Comparison of ENCODE assay signal across 13 mouse cellular contexts in genomic region chr12:85601531-85601930, GRCm38 (mm10). TPM values are rescaled to one million over a fixed set of nuclear protein-coding genes. Genes with fewer than 3 reads are reported as not detected.
A peak's percentile ranks its signal among the peaks of the same experiment; 100 is the strongest.
DNase-seq lines count a peak whose midpoint lies in the region; ATAC-seq and TF ChIP-seq lines count a peak whose summit lies in the region.
"Had no signal": no experiment of that assay in that cellular context is flagged by ENCODE, and none has a peak within 500 bp of the region (broad histone marks: within the 10 kb centered on the region; RNA-seq: fewer than 3 reads in every experiment).

No protein-coding gene starts in this region.

- ATAC-seq in heart, postnatal 0 days (ENCODE audit: insufficient read depth, low read depth): no peak
- no peak for ATAC-seq in intestine, embryonic 15.5 days

- no peak for TF ChIP-seq EP300 in heart, postnatal 0 days (IDR thresholded peaks at IDR 0.05; ENCODE audit: low read depth)

- peaks cover 9% of the 10 kb centered on the region for H3K36me3 ChIP-seq in heart, postnatal 0 days (replicated peaks; ENCODE audit: control insufficient read depth, insufficient read depth, low read length)
- no peaks in the 10 kb centered on the region for H3K36me3 ChIP-seq in intestine, embryonic 15.5 days

- WGBS in heart, postnatal 0 days: 86% methylated on average over 6 of the region's 6 CpGs
- 85% methylated on average over 6 of the region's 6 CpGs for WGBS in intestine, embryonic 15.5 days

- H3K9ac ChIP-seq in heart, postnatal 0 days (replicated peaks; ENCODE audit: low read depth, low read length): no peak overlapping the region
- no peak overlapping the region for H3K9ac ChIP-seq in intestine, embryonic 15.5 days
- H3K9ac ChIP-seq: liver, embryonic 14.5 days had no signal

- no peaks in the 10 kb centered on the region for H3K9me3 ChIP-seq in heart, postnatal 0 days (replicated peaks; ENCODE audit: control insufficient read depth, low read length)
- H3K9me3 ChIP-seq in intestine, embryonic 15.5 days: no peaks in the 10 kb centered on the region

- intact Hi-C loops in heart, postnatal 36 days (cut with DNase I): no loop called here

- DNase-seq in cerebellum, adult 9-11 months: peak; percentile 50
- DNase-seq in cerebellum, adult 9-10 months: no peak
- no peak for DNase-seq in heart, postnatal 0 days (ENCODE audit: low spot score)
- no peak for DNase-seq in heart, postnatal 36 days
- DNase-seq in 3T3-L1 (ENCODE audit: low read depth, low spot score): peak; percentile 28
- no peak for DNase-seq in retina, postnatal 1 day
- DNase-seq in adrenal gland, adult 18-20 months (ENCODE audit: low spot score in 2 of 2): no peak
- DNase-seq: adrenal gland, postnatal 10 days; heart, adult 18-20 months; kidney, adult 9 months had no signal

- no peak overlapping the region for H3K27ac ChIP-seq in heart, postnatal 0 days (ENCODE audit: low read depth)
- no peak overlapping the region for H3K27ac ChIP-seq in intestine, embryonic 15.5 days
- H3K27ac ChIP-seq: liver, embryonic 14.5 days had no signal

- H3K4me3 ChIP-seq in heart, postnatal 0 days (ENCODE audit: low read depth, low read length): no peak overlapping the region
- H3K4me3 ChIP-seq in intestine, embryonic 15.5 days (replicated peaks): no peak overlapping the region
- H3K4me3 ChIP-seq: megakaryocyte, embryonic 14.5 days had no signal

- no peak for TF ChIP-seq CTCF in heart, postnatal 0 days (IDR thresholded peaks at IDR 0.05; ENCODE audit: low read depth)

- no peaks in the 10 kb centered on the region for H3K27me3 ChIP-seq in heart, postnatal 0 days (ENCODE audit: control insufficient read depth, insufficient read depth, low read length)
- H3K27me3 ChIP-seq in intestine, embryonic 15.5 days (replicated peaks): no peaks in the 10 kb centered on the region

- peak overlapping the region; percentile 91; the same call in 1 of the 2 replicates for H3K4me2 ChIP-seq in heart, postnatal 0 days (ENCODE audit: low read depth, low read length)
- peak overlapping the region; percentile 96 for H3K4me2 ChIP-seq in intestine, embryonic 15.5 days (replicated peaks)

- peaks cover 26% of the 10 kb centered on the region for H3K4me1 ChIP-seq in heart, postnatal 0 days (ENCODE audit: control insufficient read depth, insufficient read depth)
- peaks cover 50% of the 10 kb centered on the region for H3K4me1 ChIP-seq in intestine, embryonic 15.5 days (replicated peaks)

RNA-seq across cellular contexts. Expression of gene Jdp2, which starts 2.7 kb away (rescaled TPM):
- 17.6 and 17.9 TPM in 2 replicates for total RNA-seq in heart, postnatal 0 days (2014; rRNA removed; ENCODE audit: low replicate concordance)
- 0.44 TPM in 1 of 2 replicates, not detected in the other for polyA plus RNA-seq in heart, postnatal 0 days (2015; fragmentation: Nextera tagmentation; extraction: Ambion mirVana)
- 1 to 10 TPM; 8.7 to 9.0 TPM for total RNA-seq in heart, postnatal 36 days (2021)
- polyA plus RNA-seq in intestine, embryonic 15.5 days (2015; fragmentation: Nextera tagmentation; extraction: Ambion mirVana): 0.62 and 0.74 TPM in 2 replicates
- 10 to 100 TPM; 18.4 to 23.4 TPM for total RNA-seq in adrenal gland, adult 18-20 months (2021)

Comparison
In these comparisons a context has a peak if more than half of its experiments do, and no peak if none do; other contexts are left out.
1. DNase-seq: peak in cerebellum, adult 9-11 months (single experiment) and 3T3-L1 (single experiment); none in cerebellum, adult 9-10 months (single experiment), heart, postnatal 0 days (single experiment), heart, postnatal 36 days (0 of 2), retina, postnatal 1 day (single experiment) and adrenal gland, adult 18-20 months (0 of 2).